Mouse (Mus musculus) heart, postnatal 10 days (tissue): ENCODE results near the gene Ivns1abp. TPM values are rescaled to one million over a fixed set of nuclear protein-coding genes. Genes with fewer than 3 reads are reported as not detected.

Source experiments
- total RNA-seq, 2 experiments: library from RNA; stranded (reverse); gene quantifications; 2 replicates each; pipeline ENCODE4 v1.2.3; 2021

Gene Ivns1abp
- total RNA-seq, 2 experiments from 2014 or later: 417 to 438 TPM

Other genes starting within 250 kb of the Ivns1abp start
- under 1 TPM; 0.25 to 0.38 TPM for gene Gm47985, start 161.9 kb upstream of the Ivns1abp start, total RNA-seq
- gene Gm8947, start 152.1 kb upstream of the Ivns1abp start, total RNA-seq: not detected
- not detected for gene Gm47995, start 146.0 kb upstream of the Ivns1abp start, total RNA-seq
- not detected for gene 3110040M04Rik, start 140.4 kb upstream of the Ivns1abp start, total RNA-seq
- not detected for gene Gm47996, start 134.3 kb upstream of the Ivns1abp start, total RNA-seq
- 1 to 10 TPM; 8.3 to 9.6 TPM for gene Swt1, start 84.0 kb downstream of the Ivns1abp start, total RNA-seq
- gene Trmt1l, start 84.1 kb downstream of the Ivns1abp start, total RNA-seq: 10 to 100 TPM; 12.8 to 19.3 TPM
- gene Rnf2, start 156.5 kb downstream of the Ivns1abp start, total RNA-seq: 10 to 100 TPM; 25.5 to 27.5 TPM
- 10 to 100 TPM; 38.4 to 44.0 TPM for gene Fam129a, start 226.7 kb downstream of the Ivns1abp start, total RNA-seq